Mouse (Mus musculus) intestine, embryonic 15.5 days (tissue): ENCODE measurements at regions not wholly inside any gene's neighbourhood (a gene's known extent, or its start where the extent isn't known, plus 50 kb on each side); places are given as distances from the start of the nearest gene placed in this dataset.

Experiments used
- ATAC-seq: fragments of 200-750 bp; cut with Nextera tagmentation; 2 replicates; pipeline ENCODE4 v1.8.0; 2017; ENCODE audit warnings: moderate TSS enrichment, moderate library complexity
- H3K27ac ChIP-seq: fragments of 300-500 bp; sonication (generic); 2 replicates; pipeline ENCODE4 v1.5.1; 2015; ENCODE audit warnings: mild to moderate bottlenecking, inconsistent platforms
- H3K27me3 ChIP-seq: fragments of 300-500 bp; sonication (generic); replicated peaks from 2 replicates; pipeline ENCODE4 v1.6.1; 2015; ENCODE audit warnings: inconsistent platforms
- H3K36me3 ChIP-seq: fragments of 300-500 bp; sonication (generic); 2 replicates; pipeline ENCODE4 v1.6.1; 2015; ENCODE audit warnings: inconsistent platforms
- H3K4me1 ChIP-seq: fragments of 300-500 bp; sonication (generic); replicated peaks from 2 replicates; pipeline ENCODE4 v1.6.1; 2015; ENCODE audit warnings: inconsistent platforms
- H3K4me2 ChIP-seq: fragments of 300-500 bp; sonication (generic); replicated peaks from 2 replicates; pipeline ENCODE4 v1.6.1; 2015; ENCODE audit warnings: mild to moderate bottlenecking, inconsistent platforms
- H3K4me3 ChIP-seq: fragments of 300-500 bp; sonication (generic); replicated peaks from 2 replicates; pipeline ENCODE4 v1.5.1; 2015; ENCODE audit warnings: inconsistent platforms
- H3K9ac ChIP-seq: fragments of 300-500 bp; sonication (generic); 2 replicates; pipeline ENCODE4 v1.6.1; 2015; ENCODE audit warnings: inconsistent platforms
- H3K9me3 ChIP-seq: fragments of 300-500 bp; sonication (generic); 2 replicates; pipeline ENCODE4 v1.6.1; 2016; ENCODE audit warnings: inconsistent platforms
- WGBS: fragments of 180-500 bp; shearing (Covaris S2); methylation state at CpG from one replicate; pipeline ENCODE4 v1.1.7; 2015; 5-methylcytosine and 5-hydroxymethylcytosine counted together

GRCm38 (mm10) chr16:53480664-53481063 is 1026.8 kb upstream of the Alcam start:
- Histone ChIP-seq H3K4me1 (no peaks in the 10 kb centered on the region), H3K36me3 (no peaks in the 10 kb centered on the region), H3K4me3 (no peak overlapping the region), H3K4me2 (no peak overlapping the region), H3K9me3 (no peaks in the 10 kb centered on the region), H3K27me3 (no peaks in the 10 kb centered on the region), H3K9ac (no peak overlapping the region), H3K27ac (no peak overlapping the region)
- ATAC-seq = no peak

DNA sequence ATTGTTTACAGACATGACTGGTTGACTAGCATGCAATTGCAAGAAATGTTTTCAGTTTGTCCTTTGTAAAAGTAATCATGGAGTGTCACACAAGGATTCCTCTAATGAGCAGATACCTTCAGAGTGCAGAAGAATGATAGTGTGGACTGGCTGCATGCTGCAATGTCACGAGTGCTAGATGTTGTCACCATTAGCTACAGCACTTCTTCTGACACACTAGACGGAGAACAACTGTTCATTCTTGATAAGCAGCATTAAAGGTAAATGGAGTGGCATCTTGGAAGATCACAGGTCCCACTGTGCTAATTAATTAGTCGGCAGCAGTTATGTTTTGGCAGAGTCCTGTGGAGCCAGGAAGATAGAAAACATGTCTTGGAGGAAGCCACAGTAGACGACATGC is 985.6 kb upstream of the Alcam start:
- no peaks in the 10 kb centered on the region for H3K36me3 ChIP-seq
- no peak overlapping the region for H3K4me3 ChIP-seq
- H3K4me1 ChIP-seq = no peaks in the 10 kb centered on the region
- ATAC-seq = no peak
- no peak overlapping the region for H3K27ac ChIP-seq
- WGBS = 75% methylated on average over 4 of the region's 4 CpGs
- no peaks in the 10 kb centered on the region for H3K9me3 ChIP-seq
- no peak overlapping the region for H3K9ac ChIP-seq
- H3K4me2 ChIP-seq = no peak overlapping the region
- H3K27me3 ChIP-seq = no peaks in the 10 kb centered on the region

GRCm38 (mm10) chr16:53418416-53418815 is 964.5 kb upstream of the Alcam start:
- no peak overlapping the region for H3K9ac ChIP-seq
- H3K4me1 ChIP-seq = no peaks in the 10 kb centered on the region
- no peaks in the 10 kb centered on the region for H3K9me3 ChIP-seq
- no peaks in the 10 kb centered on the region for H3K36me3 ChIP-seq
- WGBS = 69% methylated on average over 2 of the region's 2 CpGs
- no peaks in the 10 kb centered on the region for H3K27me3 ChIP-seq
- no peak overlapping the region for H3K4me3 ChIP-seq
- H3K27ac ChIP-seq = no peak overlapping the region
- no peak for ATAC-seq
- H3K4me2 ChIP-seq = no peak overlapping the region

DNA sequence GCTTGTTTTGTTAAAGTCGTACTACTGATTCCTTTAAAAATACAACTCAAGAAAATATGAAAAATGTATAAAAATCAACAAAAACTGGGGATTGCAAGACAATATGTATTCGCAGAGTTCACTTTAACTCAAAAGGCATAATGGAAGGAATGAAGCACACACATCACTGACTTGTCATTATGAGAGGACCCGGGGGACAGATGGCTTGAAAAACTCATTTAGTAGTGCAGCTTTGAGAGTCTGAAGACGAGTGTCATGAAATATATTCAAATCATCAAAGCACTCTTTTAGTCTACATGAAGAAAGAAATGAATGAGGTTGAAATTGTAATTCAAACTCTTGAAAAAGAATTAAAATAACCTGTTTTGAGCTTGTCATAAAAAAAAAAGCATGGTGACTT is 931.3 kb upstream of the Alcam start:
- H3K36me3 ChIP-seq = no peaks in the 10 kb centered on the region
- no peak for ATAC-seq
- H3K9me3 ChIP-seq = no peaks in the 10 kb centered on the region
- H3K27me3 ChIP-seq = no peaks in the 10 kb centered on the region
- H3K4me2 ChIP-seq = no peak overlapping the region
- no peak overlapping the region for H3K4me3 ChIP-seq
- no peak overlapping the region for H3K9ac ChIP-seq
- H3K4me1 ChIP-seq = no peaks in the 10 kb centered on the region
- no peak overlapping the region for H3K27ac ChIP-seq
- WGBS = 82% methylated on average over 4 of the region's 4 CpGs

- no peak overlapping the region for H3K9ac ChIP-seq
- H3K36me3 ChIP-seq = no peaks in the 10 kb centered on the region
- WGBS = 87% methylated on average over 3 of the region's 3 CpGs
- no peak overlapping the region for H3K4me2 ChIP-seq
- no peak for ATAC-seq
- no peaks in the 10 kb centered on the region for H3K9me3 ChIP-seq
- H3K27ac ChIP-seq = no peak overlapping the region
- H3K4me3 ChIP-seq = no peak overlapping the region
- no peaks in the 10 kb centered on the region for H3K27me3 ChIP-seq
- no peaks in the 10 kb centered on the region for H3K4me1 ChIP-seq
These were observed 888.3 kb upstream of the Alcam start for GRCm38 (mm10) chr16:53342153-53342552.

DNA sequence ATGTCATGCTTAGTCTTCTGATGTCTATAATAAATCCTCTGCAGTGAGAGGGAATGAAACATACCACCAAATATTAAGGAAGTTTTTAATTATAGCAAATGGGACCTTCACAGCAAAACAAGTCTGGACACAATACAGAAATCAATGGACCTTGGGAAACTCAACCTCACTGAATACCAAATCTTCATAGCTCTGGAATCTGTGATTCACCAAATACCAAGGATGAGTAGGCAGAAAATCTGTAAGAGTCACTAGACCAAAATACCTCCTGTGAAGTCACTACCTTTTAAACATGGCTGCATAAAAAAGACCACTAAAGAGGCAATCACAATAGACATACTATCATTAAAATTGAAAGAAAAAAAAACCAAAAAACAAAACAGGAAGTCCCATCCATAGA is 872.5 kb upstream of the Alcam start:
- Histone ChIP-seq H3K9me3 (no peaks in the 10 kb centered on the region), H3K4me1 (no peaks in the 10 kb centered on the region), H3K4me2 (no peak overlapping the region), H3K27ac (no peak overlapping the region), H3K27me3 (no peaks in the 10 kb centered on the region), H3K36me3 (no peaks in the 10 kb centered on the region), H3K4me3 (no peak overlapping the region), H3K9ac (no peak overlapping the region)
- no peak for ATAC-seq

GRCm38 (mm10) chr16:53292081-53292480 is 838.2 kb upstream of the Alcam start:
- ATAC-seq = no peak
- Histone ChIP-seq H3K4me2 (no peak overlapping the region), H3K9me3 (no peaks in the 10 kb centered on the region), H3K4me1 (no peaks in the 10 kb centered on the region), H3K9ac (no peak overlapping the region), H3K36me3 (no peaks in the 10 kb centered on the region), H3K27me3 (no peaks in the 10 kb centered on the region), H3K4me3 (no peak overlapping the region), H3K27ac (no peak overlapping the region)
- WGBS = 72% methylated on average over 1 of the region's 1 CpGs

DNA sequence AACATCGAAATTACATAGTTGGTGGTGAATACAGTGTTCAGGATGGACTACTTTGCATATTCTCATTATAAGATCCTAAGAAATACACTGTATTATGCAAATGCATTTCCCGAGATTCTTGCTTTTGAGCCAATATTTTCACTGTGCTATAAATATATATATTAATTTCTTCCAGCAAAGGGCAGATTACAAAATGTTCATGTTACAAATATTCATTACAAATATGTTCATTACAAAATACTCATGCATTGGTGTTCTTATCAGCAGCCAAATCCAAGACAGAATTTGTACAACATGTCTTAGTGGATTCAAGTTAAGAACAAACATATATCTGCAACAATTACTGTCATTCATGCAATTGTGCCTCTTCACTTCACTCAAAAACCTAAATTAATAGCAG is 828.1 kb upstream of the Alcam start:
- Histone ChIP-seq H3K27me3 (no peaks in the 10 kb centered on the region), H3K4me3 (no peak overlapping the region), H3K9me3 (no peaks in the 10 kb centered on the region), H3K4me1 (no peaks in the 10 kb centered on the region), H3K27ac (no peak overlapping the region), H3K36me3 (no peaks in the 10 kb centered on the region), H3K9ac (no peak overlapping the region), H3K4me2 (no peak overlapping the region)
- 82% methylated on average over 2 of the region's 2 CpGs for WGBS
- no peak for ATAC-seq

- no peaks in the 10 kb centered on the region for H3K4me1 ChIP-seq
- WGBS = 19% methylated on average over 3 of the region's 3 CpGs
- H3K9ac ChIP-seq = no peak overlapping the region
- no peak overlapping the region for H3K4me2 ChIP-seq
- H3K27me3 ChIP-seq = no peaks in the 10 kb centered on the region
- no peak overlapping the region for H3K4me3 ChIP-seq
- H3K36me3 ChIP-seq = no peaks in the 10 kb centered on the region
- no peak for ATAC-seq
- no peak overlapping the region for H3K27ac ChIP-seq
- no peaks in the 10 kb centered on the region for H3K9me3 ChIP-seq
These were observed 812.2 kb upstream of the Alcam start for GRCm38 (mm10) chr16:53266116-53266515.

DNA sequence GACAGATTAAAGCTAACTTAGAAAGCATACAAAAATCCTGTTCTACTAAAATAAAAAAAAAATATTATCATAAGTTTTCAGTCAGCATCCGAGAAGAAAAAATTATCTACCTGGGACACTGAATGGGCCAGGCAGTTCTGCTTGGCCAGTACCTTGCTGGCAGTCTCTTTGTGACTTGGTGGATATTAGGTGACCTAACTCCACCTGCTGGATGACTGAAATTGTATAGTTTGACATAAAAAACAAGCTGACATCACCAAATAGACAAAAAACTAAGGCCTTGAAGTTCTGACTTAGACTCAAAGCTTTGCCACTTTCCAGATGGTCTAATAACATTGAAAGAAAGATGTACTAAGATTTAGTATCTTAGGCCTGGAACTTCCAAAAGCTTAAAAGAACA is 791.5 kb upstream of the Alcam start:
- H3K9me3 ChIP-seq = no peaks in the 10 kb centered on the region
- no peak overlapping the region for H3K27ac ChIP-seq
- 83% methylated on average over 1 of the region's 1 CpGs for WGBS
- H3K9ac ChIP-seq = no peak overlapping the region
- no peaks in the 10 kb centered on the region for H3K27me3 ChIP-seq
- no peak overlapping the region for H3K4me3 ChIP-seq
- H3K4me1 ChIP-seq = no peaks in the 10 kb centered on the region
- no peak for ATAC-seq
- no peaks in the 10 kb centered on the region for H3K36me3 ChIP-seq
- H3K4me2 ChIP-seq = no peak overlapping the region

DNA sequence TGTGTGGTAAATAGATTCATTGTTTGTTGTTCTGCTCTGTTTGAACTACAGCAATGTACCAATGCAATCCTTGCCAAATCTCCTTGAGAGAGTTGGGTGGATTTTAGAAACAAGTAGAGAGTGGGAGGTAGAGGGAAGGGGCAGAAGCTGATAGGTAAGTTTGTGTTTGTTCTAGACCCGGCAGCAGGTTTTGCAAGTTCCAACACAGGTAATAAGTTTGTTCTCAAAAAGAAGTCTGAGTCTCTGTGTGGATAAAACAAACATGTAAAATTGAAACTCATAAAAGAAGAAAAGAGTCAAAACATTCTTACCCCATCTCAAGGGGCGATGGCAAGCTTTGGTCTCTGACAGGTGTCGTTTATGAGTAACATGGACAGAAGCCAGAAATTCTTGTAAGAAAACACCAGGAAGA is 788.3 kb upstream of the Alcam start:
- H3K4me2 ChIP-seq = no peak overlapping the region
- no peak for ATAC-seq
- H3K9ac ChIP-seq = no peak overlapping the region
- H3K27me3 ChIP-seq = no peaks in the 10 kb centered on the region
- no peaks in the 10 kb centered on the region for H3K9me3 ChIP-seq
- no peak overlapping the region for H3K4me3 ChIP-seq
- WGBS = 71% methylated on average over 3 of the region's 3 CpGs
- H3K36me3 ChIP-seq = no peaks in the 10 kb centered on the region
- no peaks in the 10 kb centered on the region for H3K4me1 ChIP-seq
- H3K27ac ChIP-seq = no peak overlapping the region

- Histone ChIP-seq H3K36me3 (no peaks in the 10 kb centered on the region), H3K9ac (no peak overlapping the region), H3K4me3 (no peak overlapping the region), H3K9me3 (no peaks in the 10 kb centered on the region), H3K27ac (no peak overlapping the region), H3K27me3 (no peaks in the 10 kb centered on the region), H3K4me2 (no peak overlapping the region), H3K4me1 (no peaks in the 10 kb centered on the region)
- ATAC-seq = no peak
- WGBS = 80% methylated on average over 4 of the region's 4 CpGs
These were observed 765.0 kb upstream of the Alcam start for GRCm38 (mm10) chr16:53218886-53219285.

GRCm38 (mm10) chr16:53201449-53201848 is 747.6 kb upstream of the Alcam start:
- Histone ChIP-seq H3K4me2 (no peak overlapping the region), H3K27ac (no peak overlapping the region), H3K9me3 (no peaks in the 10 kb centered on the region), H3K36me3 (no peaks in the 10 kb centered on the region), H3K27me3 (no peaks in the 10 kb centered on the region), H3K4me3 (no peak overlapping the region), H3K4me1 (no peaks in the 10 kb centered on the region), H3K9ac (no peak overlapping the region)
- ATAC-seq = no peak
- WGBS = 61% methylated on average over 1 of the region's 1 CpGs

DNA sequence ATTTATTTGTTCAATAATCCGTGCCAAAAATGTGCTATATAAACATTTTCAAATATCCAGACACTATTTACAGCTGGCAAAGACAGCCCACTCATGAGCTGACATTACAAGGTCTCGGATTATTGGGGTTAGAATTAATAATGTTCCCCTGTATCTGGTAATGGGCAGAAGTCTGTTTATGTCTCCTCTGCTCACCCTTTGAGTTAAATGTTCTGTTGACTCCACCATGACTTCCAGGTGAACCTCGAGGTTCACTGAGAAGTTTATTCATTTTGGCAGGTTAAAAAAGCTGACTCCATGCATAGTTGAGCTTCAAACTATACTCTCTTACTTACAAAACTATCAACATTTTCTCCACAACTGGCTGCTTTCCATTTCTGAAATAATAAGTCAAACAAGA is 732.6 kb upstream of the Alcam start:
- Histone ChIP-seq H3K36me3 (no peaks in the 10 kb centered on the region), H3K4me3 (no peak overlapping the region), H3K9ac (no peak overlapping the region), H3K27ac (no peak overlapping the region), H3K4me1 (no peaks in the 10 kb centered on the region), H3K27me3 (no peaks in the 10 kb centered on the region), H3K4me2 (no peak overlapping the region), H3K9me3 (no peaks in the 10 kb centered on the region)
- no peak for ATAC-seq
- 34% methylated on average over 3 of the region's 3 CpGs for WGBS
